Mouse (Mus musculus): ENCODE data around the gene Setd1b. TPM values are rescaled to one million over a fixed set of nuclear protein-coding genes. Genes with fewer than 3 reads are reported as not detected.
"Not testable (repeated sequence)": the region's sequence is repeated elsewhere in the genome, so short reads cannot be mapped to it uniquely, and the experiment has no call there.

Gene Setd1b
- total RNA-seq, 4 experiments from 2014 or later, result 33.1 to 37.9 (median 35.0) TPM

GRCm38 (mm10) chr5:123200816-123201522 is 59.0 kb downstream of the Setd1b start:
- DNase-seq (ENCODE audit: low spot score in 2 of 2), result not testable (repeated sequence)

- no peak for DNase-seq (ENCODE audit: low spot score in 2 of 2)
Observed at GRCm38 (mm10) chr5:123201523-123201892, 59.5 kb downstream of the Setd1b start.

GRCm38 (mm10) chr5:123201987-123202386 is 60.0 kb downstream of the Setd1b start:
- DNase-seq (ENCODE audit: low spot score in 2 of 2), result no peak

GRCm38 (mm10) chr5:123202771-123203170 is 60.8 kb downstream of the Setd1b start:
- DNase-seq (ENCODE audit: low spot score in 2 of 2), result not testable (repeated sequence)

- not testable (repeated sequence) for DNase-seq (ENCODE audit: low spot score in 2 of 2)
Observed at GRCm38 (mm10) chr5:123203591-123203990, 61.6 kb downstream of the Setd1b start.

Other genes with a start within 250 kb of the Setd1b start
- 10 to 100 TPM; 29.1 to 40.3 (median 34.6) TPM for gene Kdm2b, start 152.4 kb upstream of the Setd1b start, total RNA-seq (2022)
- 10 to 100 TPM in 3 of 4 experiments, 1 to 10 TPM in 1; 9.4 to 16.0 (median 14.1) TPM for gene Orai1, start 127.1 kb upstream of the Setd1b start, total RNA-seq (2022)
- gene Morn3, start 95.2 kb upstream of the Setd1b start, total RNA-seq (2022), result not detected
- gene Tmem120b, start 73.8 kb upstream of the Setd1b start, total RNA-seq (2022), result 10 to 100 TPM; 15.4 to 22.0 (median 18.7) TPM
- 10 to 100 TPM; 42.0 to 46.6 (median 45.3) TPM for gene Rhof, start 9.5 kb upstream of the Setd1b start, total RNA-seq (2022)
- gene Psmd9, start 27.2 kb downstream of the Setd1b start, total RNA-seq (2022), result 10 to 100 TPM; 26.2 to 34.3 (median 27.4) TPM
- gene Hpd, start 40.5 kb downstream of the Setd1b start, total RNA-seq (2022), result not detected
- 1 to 10 TPM; 3.5 to 5.9 (median 5.2) TPM for gene Wdr66, start 109.9 kb downstream of the Setd1b start, total RNA-seq (2022)
- 10 to 100 TPM; 58.5 to 66.1 (median 62.9) TPM for gene Bcl7a, start 201.6 kb downstream of the Setd1b start, total RNA-seq (2022)